Mouse (Mus musculus) thymus, adult 2 months (tissue): Measurements from ENCODE around the gene Gm17359.

Experiments
- CTCF ChIP-seq: fragments of 200-500 bp; IDR thresholded peaks from 2 replicates; pipeline ENCODE4 v1.5.1; 2012; ENCODE audit warnings: mild to moderate bottlenecking, control low read depth, low read length, moderate library complexity, borderline replicate concordance; ENCODE audit not compliant: control insufficient read depth, poor library complexity, insufficient read depth; ENCODE audit errors: extremely low read depth
- POLR2A ChIP-seq: fragments of 200-500 bp; IDR thresholded peaks from 2 replicates; pipeline ENCODE4 v1.6.1; 2012; ENCODE audit warnings: mild to moderate bottlenecking, low read length, control low read depth, moderate library complexity; ENCODE audit not compliant: control insufficient read depth, poor library complexity, insufficient read depth; ENCODE audit errors: extremely low read depth

DNA sequence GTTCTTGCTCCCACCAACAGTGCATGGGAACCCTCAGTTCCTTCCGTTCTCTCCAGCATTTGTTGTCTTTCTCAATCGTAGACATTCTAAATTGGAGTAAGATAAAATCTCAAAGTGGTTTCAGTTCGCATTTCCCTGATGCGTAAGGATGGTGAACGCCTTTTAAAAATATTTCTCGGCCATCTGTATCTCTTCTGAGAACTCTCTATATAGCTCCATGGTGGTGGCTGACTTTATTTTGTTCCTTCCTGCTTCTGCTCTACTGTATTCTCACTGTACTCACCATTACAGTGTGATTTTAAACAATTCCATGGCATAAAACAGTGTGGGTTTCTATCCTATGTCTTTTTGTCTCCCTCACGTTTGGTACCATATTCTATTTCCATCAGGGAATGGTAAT is 26.3 kb upstream of the Gm17359 start:
- TF ChIP-seq CTCF (no peak), POLR2A (no peak)
